Mouse (Mus musculus) midbrain, embryonic 15.5 days (tissue): ENCODE measurements around the gene Adgrb3. TPM values are rescaled to one million over a fixed set of nuclear protein-coding genes. Genes with fewer than 3 reads are reported as not detected.
A peak's percentile ranks its signal among the peaks of the same experiment; 100 is the strongest.
"Not testable (repeated sequence)": the region's sequence is repeated elsewhere in the genome, so short reads cannot be mapped to it uniquely, and the experiment has no call there.

ENCODE experiments used
- ATAC-seq: fragments of 200-750 bp; cut with Nextera tagmentation; replicated peaks from 2 replicates; pipeline ENCODE4 v1.8.0; 2017; ENCODE audit warnings: moderate TSS enrichment
- H3K27ac ChIP-seq: fragments of 300-500 bp; sonication (generic); 2 replicates; pipeline ENCODE4 v1.5.1; 2015; ENCODE audit warnings: mild to moderate bottlenecking, inconsistent platforms
- H3K27me3 ChIP-seq: fragments of 300-500 bp; sonication (generic); replicated peaks from 2 replicates; pipeline ENCODE4 v1.6.1; 2015; ENCODE audit warnings: inconsistent platforms
- H3K36me3 ChIP-seq: fragments of 300-500 bp; sonication (generic); replicated peaks from 2 replicates; pipeline ENCODE4 v1.6.1; 2015; ENCODE audit warnings: inconsistent platforms
- H3K4me1 ChIP-seq: fragments of 300-500 bp; sonication (generic); 2 replicates; pipeline ENCODE4 v1.6.1; 2015; ENCODE audit warnings: inconsistent platforms
- H3K4me2 ChIP-seq: fragments of 300-500 bp; sonication (generic); 2 replicates; pipeline ENCODE4 v1.6.1; 2015; ENCODE audit warnings: inconsistent platforms, mild to moderate bottlenecking, moderate library complexity
- H3K4me3 ChIP-seq: fragments of 300-500 bp; sonication (generic); 2 replicates; pipeline ENCODE4 v1.5.1; 2015; ENCODE audit warnings: mild to moderate bottlenecking, inconsistent platforms
- H3K9ac ChIP-seq: fragments of 300-500 bp; sonication (generic); 2 replicates; pipeline ENCODE4 v1.6.1; 2015; ENCODE audit warnings: mild to moderate bottlenecking, inconsistent platforms
- H3K9me3 ChIP-seq: fragments of 300-500 bp; sonication (generic); 2 replicates; pipeline ENCODE4 v1.6.1; 2016; ENCODE audit warnings: inconsistent platforms
- WGBS: fragments of 180-500 bp; shearing (Covaris S2); methylation state at CpG from one replicate; pipeline ENCODE4 v1.1.7; 2015; ENCODE audit warnings: mixed read lengths; 5-methylcytosine and 5-hydroxymethylcytosine counted together
- polyA plus RNA-seq: library from polyadenylated mRNA; unstranded; fragments of >200 nt; fragmentation: Nextera tagmentation; extraction: Ambion mirVana; gene quantifications from 2 replicates; pipeline ENCODE4 v1.2.1, GENCODE M21; 2015

Adgrb3 gene
- polyA plus RNA-seq, 1 experiment from 2014 or later = 60.6 TPM

GRCm38 (mm10) chr1:25706299-25706698, 123.2 kb downstream of the Adgrb3 start:
- Histone ChIP-seq H3K27me3 (no peaks in the 10 kb centered on the region), H3K9ac (no peak overlapping the region), H3K27ac (no peak overlapping the region), H3K4me3 (no peak overlapping the region), H3K36me3 (no peaks in the 10 kb centered on the region), H3K4me2 (no peak overlapping the region), H3K9me3 (no peaks in the 10 kb centered on the region), H3K4me1 (no peaks in the 10 kb centered on the region)
- no peak for ATAC-seq
- 87% methylated on average over 2 of the region's 2 CpGs for WGBS

GRCm38 (mm10) chr1:25698702-25699250, 130.7 kb downstream of the Adgrb3 start:
- H3K9ac ChIP-seq = no peak overlapping the region
- H3K4me2 ChIP-seq = no peak overlapping the region
- H3K4me3 ChIP-seq = no peak overlapping the region
- H3K9me3 ChIP-seq = no peaks in the 10 kb centered on the region
- H3K27ac ChIP-seq = no peak overlapping the region
- H3K36me3 ChIP-seq = no peaks in the 10 kb centered on the region
- ATAC-seq = peak; percentile 74
- H3K27me3 ChIP-seq = no peaks in the 10 kb centered on the region
- H3K4me1 ChIP-seq = no peaks in the 10 kb centered on the region
- WGBS = 72% methylated on average over 6 of the region's 6 CpGs

DNA sequence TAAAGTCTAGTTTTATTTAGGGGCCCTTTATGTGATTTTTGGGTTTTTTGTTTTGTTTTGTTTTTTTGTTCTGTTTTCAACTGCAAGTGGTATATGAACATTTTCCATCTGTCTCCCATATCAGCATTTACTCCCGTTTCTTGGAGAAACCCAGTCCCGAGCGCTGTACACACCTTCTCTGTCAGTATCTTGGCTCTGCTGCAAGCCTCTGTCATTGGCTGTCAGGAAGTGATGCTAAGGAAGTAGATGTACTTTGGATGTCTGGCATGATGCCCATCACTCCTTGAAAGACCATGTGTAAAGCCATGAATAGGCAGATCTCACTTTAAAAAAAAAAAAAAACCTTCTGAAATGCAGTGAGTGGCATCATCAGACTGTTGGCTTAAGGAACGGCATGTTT, 132.3 kb downstream of the Adgrb3 start:
- no peaks in the 10 kb centered on the region for H3K27me3 ChIP-seq
- no peak overlapping the region for H3K9ac ChIP-seq
- H3K4me1 ChIP-seq = no peaks in the 10 kb centered on the region
- no peak overlapping the region for H3K27ac ChIP-seq
- H3K4me3 ChIP-seq = no peak overlapping the region
- 89% methylated on average over 4 of the region's 4 CpGs for WGBS
- no peak for ATAC-seq
- H3K4me2 ChIP-seq = no peak overlapping the region
- no peaks in the 10 kb centered on the region for H3K9me3 ChIP-seq
- no peaks in the 10 kb centered on the region for H3K36me3 ChIP-seq

DNA sequence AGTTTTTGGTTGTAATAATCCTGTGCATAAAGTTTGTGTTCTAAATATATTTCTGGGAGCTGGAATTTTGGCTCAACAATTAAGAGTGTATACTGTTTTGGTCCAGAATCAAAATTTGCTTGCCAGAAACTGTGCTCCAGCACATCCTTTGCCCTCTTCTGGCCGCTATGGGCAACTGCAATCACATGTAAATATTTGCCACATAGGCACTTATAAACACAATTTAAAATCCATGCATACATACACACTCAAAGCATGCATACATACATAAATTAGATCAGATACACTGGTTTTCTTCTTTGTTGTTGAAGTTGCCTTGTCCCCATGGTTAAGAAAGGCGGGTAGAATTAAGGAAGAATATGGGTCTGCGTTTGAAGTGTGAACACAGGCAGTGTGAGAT, 132.7 kb downstream of the Adgrb3 start:
- Histone ChIP-seq H3K4me1 (no peaks in the 10 kb centered on the region), H3K4me3 (no peak overlapping the region), H3K9me3 (no peaks in the 10 kb centered on the region), H3K27ac (no peak overlapping the region), H3K4me2 (no peak overlapping the region), H3K27me3 (no peaks in the 10 kb centered on the region), H3K9ac (no peak overlapping the region), H3K36me3 (no peaks in the 10 kb centered on the region)
- no peak for ATAC-seq
- WGBS = 67% methylated on average over 3 of the region's 3 CpGs

- Histone ChIP-seq H3K4me3 (no peak overlapping the region), H3K27me3 (no peaks in the 10 kb centered on the region), H3K27ac (no peak overlapping the region), H3K9me3 (no peaks in the 10 kb centered on the region), H3K4me2 (no peak overlapping the region), H3K4me1 (no peaks in the 10 kb centered on the region), H3K36me3 (no peaks in the 10 kb centered on the region), H3K9ac (no peak overlapping the region)
- ATAC-seq = no peak
- WGBS = 83% methylated on average over 3 of the region's 3 CpGs
These were observed 147.4 kb downstream of the Adgrb3 start for GRCm38 (mm10) chr1:25682118-25682517.

GRCm38 (mm10) chr1:25679656-25680055, 149.9 kb downstream of the Adgrb3 start:
- WGBS = 71% methylated on average over 2 of the region's 2 CpGs
- Histone ChIP-seq H3K9ac (no peak overlapping the region), H3K27ac (no peak overlapping the region), H3K9me3 (no peaks in the 10 kb centered on the region), H3K27me3 (no peaks in the 10 kb centered on the region), H3K4me2 (no peak overlapping the region), H3K36me3 (no peaks in the 10 kb centered on the region), H3K4me3 (no peak overlapping the region), H3K4me1 (no peaks in the 10 kb centered on the region)
- ATAC-seq = no peak

- Histone ChIP-seq H3K27me3 (no peaks in the 10 kb centered on the region), H3K27ac (no peak overlapping the region), H3K4me3 (no peak overlapping the region), H3K9ac (no peak overlapping the region), H3K36me3 (no peaks in the 10 kb centered on the region), H3K9me3 (no peaks in the 10 kb centered on the region), H3K4me2 (no peak overlapping the region), H3K4me1 (no peaks in the 10 kb centered on the region)
- 92% methylated on average over 1 of the region's 1 CpGs for WGBS
- ATAC-seq = no peak
These were observed 176.8 kb downstream of the Adgrb3 start for GRCm38 (mm10) chr1:25652717-25653116.

DNA sequence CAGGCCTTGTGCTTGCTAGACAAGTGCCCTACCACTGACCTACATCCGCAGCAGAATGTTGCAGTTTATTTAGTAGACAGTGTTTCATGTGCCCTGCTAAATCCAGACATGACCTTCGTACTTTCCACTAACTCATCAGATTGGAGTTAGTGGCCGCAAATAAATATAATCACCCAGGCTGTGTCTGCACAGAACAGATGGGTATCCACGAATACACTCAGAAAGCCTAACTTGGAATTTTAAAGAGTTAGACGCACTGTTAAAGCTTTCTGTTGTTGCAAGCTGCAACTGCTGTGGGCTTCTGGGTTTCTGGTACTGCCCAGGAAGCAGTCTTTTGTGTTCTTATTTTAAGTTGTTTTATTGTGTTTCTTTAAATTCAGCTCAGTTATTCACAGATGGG, 185.3 kb downstream of the Adgrb3 start:
- WGBS = 79% methylated on average over 5 of the region's 5 CpGs
- no peak overlapping the region for H3K4me2 ChIP-seq
- no peak for ATAC-seq
- H3K27ac ChIP-seq = no peak overlapping the region
- no peaks in the 10 kb centered on the region for H3K27me3 ChIP-seq
- no peaks in the 10 kb centered on the region for H3K4me1 ChIP-seq
- no peak overlapping the region for H3K9ac ChIP-seq
- no peaks in the 10 kb centered on the region for H3K36me3 ChIP-seq
- H3K4me3 ChIP-seq = no peak overlapping the region
- no peaks in the 10 kb centered on the region for H3K9me3 ChIP-seq

- Histone ChIP-seq H3K27me3 (no peaks in the 10 kb centered on the region), H3K4me3 (no peak overlapping the region), H3K27ac (0 out of 2 replicates have a peak overlapping the region, but pooled peaks have one; percentile 0), H3K9me3 (no peaks in the 10 kb centered on the region), H3K4me1 (no peaks in the 10 kb centered on the region), H3K36me3 (no peaks in the 10 kb centered on the region), H3K4me2 (no peak overlapping the region), H3K9ac (no peak overlapping the region)
- peak; percentile 50; the same call in 1 of the 2 replicates for ATAC-seq
- WGBS = 56% methylated on average over 4 of the region's 4 CpGs
These were observed 208.0 kb downstream of the Adgrb3 start for GRCm38 (mm10) chr1:25621458-25621857.

DNA sequence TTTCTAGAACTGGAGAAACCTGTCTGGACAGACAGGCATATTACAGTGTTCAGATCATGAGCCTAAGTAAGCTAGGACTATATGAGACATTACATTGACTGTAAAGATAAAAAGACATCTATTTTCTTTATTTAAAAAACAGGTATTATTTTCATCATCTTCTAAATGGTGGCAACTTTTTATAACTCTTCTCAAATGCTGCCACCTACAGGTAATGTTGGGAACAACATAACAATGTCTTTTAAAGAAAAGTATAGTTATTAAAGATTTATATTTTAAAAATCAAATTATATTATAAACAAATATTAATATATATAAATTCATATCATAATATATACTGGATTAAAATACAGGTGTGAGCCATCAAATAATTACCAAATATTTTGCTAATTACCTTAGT, 212.6 kb downstream of the Adgrb3 start:
- Histone ChIP-seq H3K27me3 (no peaks in the 10 kb centered on the region), H3K4me2 (no peak overlapping the region), H3K27ac (no peak overlapping the region), H3K4me3 (no peak overlapping the region), H3K9ac (no peak overlapping the region), H3K9me3 (no peaks in the 10 kb centered on the region), H3K36me3 (no peaks in the 10 kb centered on the region), H3K4me1 (no peaks in the 10 kb centered on the region)
- no peak for ATAC-seq

DNA sequence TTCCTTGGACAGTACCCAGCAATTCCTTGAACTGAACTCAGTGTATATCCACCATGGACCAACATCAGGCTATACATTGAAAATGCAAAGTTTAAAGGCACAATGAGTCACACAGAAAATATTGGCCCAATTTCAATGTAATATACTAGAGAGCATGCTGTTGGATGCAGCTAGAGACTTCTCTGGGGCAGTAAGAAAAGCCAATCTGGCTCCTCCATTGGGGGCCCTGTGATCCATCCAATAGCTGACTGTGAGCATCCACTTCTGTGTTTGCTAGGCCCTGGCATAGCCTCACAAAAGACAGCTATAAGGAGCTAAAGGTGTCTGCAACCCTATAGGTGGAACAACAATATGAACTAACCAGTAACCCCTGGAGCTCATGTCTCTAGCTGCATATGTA, 218.7 kb downstream of the Adgrb3 start:
- not testable (repeated sequence) for H3K36me3 ChIP-seq, H3K9me3 ChIP-seq, ATAC-seq, H3K4me2 ChIP-seq, H3K27me3 ChIP-seq, H3K4me3 ChIP-seq, H3K27ac ChIP-seq, H3K9ac ChIP-seq, H3K4me1 ChIP-seq

- Histone ChIP-seq H3K9me3 (peaks cover 2% of the 10 kb centered on the region; the same call in 1 of the 2 replicates), H3K27me3 (no peaks in the 10 kb centered on the region), H3K4me1 (no peaks in the 10 kb centered on the region), H3K36me3 (no peaks in the 10 kb centered on the region), H3K4me3 (no peak overlapping the region), H3K27ac (no peak overlapping the region), H3K9ac (no peak overlapping the region), H3K4me2 (no peak overlapping the region)
- ATAC-seq = no peak
- WGBS = 93% methylated on average over 5 of the region's 5 CpGs
These were observed 230.6 kb downstream of the Adgrb3 start for GRCm38 (mm10) chr1:25598941-25599340.

DNA sequence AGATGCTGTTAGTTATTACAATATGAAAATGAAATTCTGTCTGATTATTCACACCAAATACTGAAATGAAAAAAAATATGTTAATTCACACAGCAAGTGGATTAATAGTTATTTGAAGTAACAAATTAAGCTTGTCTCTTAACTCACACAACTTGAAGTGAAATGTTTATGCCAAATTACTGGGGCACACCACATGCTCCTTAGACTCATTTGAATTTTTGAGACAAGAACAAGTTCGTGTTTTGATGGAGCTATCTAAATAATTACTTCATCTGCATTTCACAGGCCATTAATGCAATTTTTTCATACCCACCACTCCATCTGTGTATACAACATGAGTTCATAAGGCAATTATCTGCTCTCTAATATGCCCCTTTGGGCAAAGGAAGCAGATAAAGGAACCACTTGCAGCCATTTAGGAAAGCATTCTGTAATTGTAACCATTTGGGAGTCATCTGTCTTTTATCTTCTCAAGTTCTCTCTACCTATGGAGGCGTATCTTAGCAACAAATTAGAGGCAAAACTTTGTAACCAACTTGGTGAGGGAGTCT, 240.9 kb downstream of the Adgrb3 start:
- no peaks in the 10 kb centered on the region for H3K9me3 ChIP-seq
- no peak for ATAC-seq
- no peaks in the 10 kb centered on the region for H3K4me1 ChIP-seq
- no peak overlapping the region for H3K4me2 ChIP-seq
- WGBS = 59% methylated on average over 2 of the region's 2 CpGs
- no peak overlapping the region for H3K27ac ChIP-seq
- H3K4me3 ChIP-seq = no peak overlapping the region
- H3K27me3 ChIP-seq = no peaks in the 10 kb centered on the region
- H3K36me3 ChIP-seq = no peaks in the 10 kb centered on the region
- H3K9ac ChIP-seq = no peak overlapping the region
